Mouse (Mus musculus): Measurements from ENCODE around the gene Ttll5.

GRCm38 (mm10) chr12:86105546-86105945 is 281.1 kb downstream of the Ttll5 start:
- no peak for TF ChIP-seq CTCF (IDR thresholded peaks at IDR 0.05; ENCODE audit: low read depth)
- no peak for TF ChIP-seq EP300 (optimal IDR thresholded peaks at IDR 0.05)

All from stomach, postnatal 0 days (tissue).